Mouse (Mus musculus) neural tube, embryonic 15.5 days (tissue): Measurements from ENCODE around the gene Herc2. TPM values are rescaled to one million over a fixed set of nuclear protein-coding genes. Genes with fewer than 3 reads are reported as not detected.
A peak's percentile ranks its signal among the peaks of the same experiment; 100 is the strongest.
"Not testable (repeated sequence)": the region's sequence is repeated elsewhere in the genome, so short reads cannot be mapped to it uniquely, and the experiment has no call there.

Experiments used
- ATAC-seq: fragments of 200-750 bp; cut with Nextera tagmentation; 2 replicates; pipeline ENCODE4 v1.8.0; 2017; ENCODE audit warnings: mild to moderate bottlenecking, moderate TSS enrichment, moderate library complexity; ENCODE audit not compliant: low FRiP score
- H3K27ac ChIP-seq: fragments of 300-500 bp; sonication (generic); replicated peaks from 2 replicates; pipeline ENCODE4 v1.5.1; 2015; ENCODE audit warnings: mild to moderate bottlenecking, inconsistent platforms
- H3K27me3 ChIP-seq: fragments of 300-500 bp; sonication (generic); replicated peaks from 2 replicates; pipeline ENCODE4 v1.6.1; 2015; ENCODE audit warnings: inconsistent platforms
- H3K36me3 ChIP-seq: fragments of 300-500 bp; sonication (generic); 2 replicates; pipeline ENCODE4 v1.6.1; 2015; ENCODE audit warnings: inconsistent platforms
- H3K4me1 ChIP-seq: fragments of 300-500 bp; sonication (generic); 2 replicates; pipeline ENCODE4 v1.6.1; 2015; ENCODE audit warnings: inconsistent platforms
- H3K4me2 ChIP-seq: fragments of 300-500 bp; sonication (generic); 2 replicates; pipeline ENCODE4 v1.6.1; 2015; ENCODE audit warnings: inconsistent platforms, mild to moderate bottlenecking, moderate library complexity
- H3K4me3 ChIP-seq: fragments of 300-500 bp; sonication (generic); replicated peaks from 2 replicates; pipeline ENCODE4 v1.5.1; 2015; ENCODE audit warnings: mild to moderate bottlenecking, inconsistent platforms
- H3K9ac ChIP-seq: fragments of 300-500 bp; sonication (generic); replicated peaks from 2 replicates; pipeline ENCODE4 v1.6.1; 2015; ENCODE audit warnings: mild to moderate bottlenecking, inconsistent platforms
- H3K9me3 ChIP-seq: fragments of 300-500 bp; sonication (generic); replicated peaks from 2 replicates; pipeline ENCODE4 v1.6.1; 2016; ENCODE audit warnings: inconsistent platforms
- WGBS: fragments of 180-500 bp; shearing (Covaris S2); methylation state at CpG from one replicate; pipeline ENCODE4 v1.1.7; 2015; ENCODE audit warnings: mixed read lengths; 5-methylcytosine and 5-hydroxymethylcytosine counted together
- polyA plus RNA-seq: library from polyadenylated mRNA; unstranded; fragments of >200 nt; fragmentation: Nextera tagmentation; extraction: Ambion mirVana; gene quantifications from 2 replicates; pipeline ENCODE4 v1.2.1, GENCODE M21; 2015

Herc2 gene
- polyA plus RNA-seq = 44.8 and 46.7 TPM in 2 replicates

- Histone ChIP-seq H3K4me2 (peak within 1 kb of the TSS; percentile 66), H3K4me1 (peaks cover 24% of the 10 kb centered on the region), H3K27me3 (no peaks in the 10 kb centered on the region), H3K4me3 (peak within 1 kb of the TSS; percentile 98), H3K9me3 (no peaks in the 10 kb centered on the region), H3K9ac (peak within 1 kb of the TSS; percentile 92), H3K27ac (peak within 1 kb of the TSS; percentile 94), H3K36me3 (peaks cover 4% of the 10 kb centered on the region; the same call in 1 of the 2 replicates)
- ATAC-seq = peak; percentile 100
- WGBS = under 1% methylated on average over 47 of the region's 47 CpGs
Measured at GRCm38 (mm10) chr7:56049831-56050321, at the start of gene Herc2. Gene Herc2 (plus strand): TSS chr7:56050196.

- Histone ChIP-seq H3K36me3 (peaks cover 7% of the 10 kb centered on the region; the same call in 1 of the 2 replicates), H3K27ac (no peak overlapping the region), H3K4me2 (no peak overlapping the region), H3K4me3 (no peak overlapping the region), H3K9ac (no peak overlapping the region), H3K9me3 (no peaks in the 10 kb centered on the region), H3K4me1 (no peaks in the 10 kb centered on the region), H3K27me3 (no peaks in the 10 kb centered on the region)
- WGBS = 80% methylated on average over 4 of the region's 4 CpGs
- no peak for ATAC-seq
Measured at GRCm38 (mm10) chr7:56010318-56011017, 39.5 kb upstream of the Herc2 start.

- no peak overlapping the region for H3K9ac ChIP-seq
- H3K27me3 ChIP-seq = no peaks in the 10 kb centered on the region
- no peak overlapping the region for H3K4me3 ChIP-seq
- H3K9me3 ChIP-seq = no peaks in the 10 kb centered on the region
- H3K36me3 ChIP-seq = peaks cover 7% of the 10 kb centered on the region; the same call in 1 of the 2 replicates
- no peak for ATAC-seq
- H3K27ac ChIP-seq = no peak overlapping the region
- H3K4me1 ChIP-seq = no peaks in the 10 kb centered on the region
- H3K4me2 ChIP-seq = no peak overlapping the region
Measured at GRCm38 (mm10) chr7:56011018-56011333, 39.0 kb upstream of the Herc2 start.

- H3K4me2 ChIP-seq = no peak overlapping the region
- H3K9ac ChIP-seq = no peak overlapping the region
- H3K9me3 ChIP-seq = no peaks in the 10 kb centered on the region
- H3K4me3 ChIP-seq = no peak overlapping the region
- 96% methylated on average over 14 of the region's 14 CpGs for WGBS
- peaks cover 7% of the 10 kb centered on the region; the same call in 1 of the 2 replicates for H3K36me3 ChIP-seq
- H3K27me3 ChIP-seq = no peaks in the 10 kb centered on the region
- H3K27ac ChIP-seq = no peak overlapping the region
- peaks cover 7% of the 10 kb centered on the region for H3K4me1 ChIP-seq
- ATAC-seq = no peak
Measured at GRCm38 (mm10) chr7:56013261-56014001, 36.6 kb upstream of the Herc2 start.

- not testable (repeated sequence) for H3K27me3 ChIP-seq, ATAC-seq, H3K36me3 ChIP-seq, H3K27ac ChIP-seq, H3K9ac ChIP-seq, H3K4me3 ChIP-seq, H3K4me2 ChIP-seq, H3K9me3 ChIP-seq
- peaks cover 10% of the 10 kb centered on the region for H3K4me1 ChIP-seq
- WGBS = 90% methylated on average over 9 of the region's 18 CpGs
Measured at GRCm38 (mm10) chr7:56014002-56014702, 35.8 kb upstream of the Herc2 start.

- no peaks in the 10 kb centered on the region for H3K9me3 ChIP-seq
- H3K27ac ChIP-seq = no peak overlapping the region
- no peak for ATAC-seq
- 94% methylated on average over 6 of the region's 6 CpGs for WGBS
- H3K27me3 ChIP-seq = no peaks in the 10 kb centered on the region
- H3K36me3 ChIP-seq = peaks cover 7% of the 10 kb centered on the region; the same call in 1 of the 2 replicates
- H3K4me1 ChIP-seq = peaks cover 15% of the 10 kb centered on the region
- H3K4me2 ChIP-seq = no peak overlapping the region
- no peak overlapping the region for H3K9ac ChIP-seq
- H3K4me3 ChIP-seq = no peak overlapping the region
Measured at GRCm38 (mm10) chr7:56015172-56015571, 34.8 kb upstream of the Herc2 start.

- Histone ChIP-seq H3K4me3 (no peak overlapping the region), H3K36me3 (peaks cover 7% of the 10 kb centered on the region; the same call in 1 of the 2 replicates), H3K9ac (no peak overlapping the region), H3K4me1 (peaks cover 15% of the 10 kb centered on the region), H3K4me2 (no peak overlapping the region), H3K9me3 (no peaks in the 10 kb centered on the region), H3K27ac (no peak overlapping the region), H3K27me3 (no peaks in the 10 kb centered on the region)
- ATAC-seq = no peak
- WGBS = 94% methylated on average over 7 of the region's 7 CpGs
Measured at GRCm38 (mm10) chr7:56015837-56016236, 34.2 kb upstream of the Herc2 start.

- ATAC-seq = no peak
- no peak overlapping the region for H3K4me3 ChIP-seq
- 83% methylated on average over 3 of the region's 3 CpGs for WGBS
Measured at GRCm38 (mm10) chr7:56017761-56018160, 32.2 kb upstream of the Herc2 start.

GRCm38 (mm10) chr7:56018446-56018971 is 31.5 kb upstream of the Herc2 start:
- WGBS = 61% methylated on average over 7 of the region's 7 CpGs
- H3K36me3 ChIP-seq = peaks cover 7% of the 10 kb centered on the region; the same call in 1 of the 2 replicates
- H3K4me2 ChIP-seq = peak overlapping the region; percentile 76
- peak overlapping the region; percentile 81 for H3K9ac ChIP-seq
- peaks cover 15% of the 10 kb centered on the region for H3K4me1 ChIP-seq
- no peaks in the 10 kb centered on the region for H3K9me3 ChIP-seq
- H3K4me3 ChIP-seq = peak overlapping the region; percentile 87
- H3K27ac ChIP-seq = peak overlapping the region; percentile 85; the same call in 1 of the 2 replicates
- no peaks in the 10 kb centered on the region for H3K27me3 ChIP-seq
- peak; percentile 32; the same call in 1 of the 2 replicates for ATAC-seq

More at GRCm38 (mm10) chr7:56017761-56018160, 32.2 kb upstream of the Herc2 start:
- Histone ChIP-seq H3K36me3 (peaks cover 7% of the 10 kb centered on the region; the same call in 1 of the 2 replicates), H3K4me1 (peaks cover 15% of the 10 kb centered on the region), H3K27ac (no peak overlapping the region), H3K9me3 (no peaks in the 10 kb centered on the region), H3K9ac (no peak overlapping the region), H3K27me3 (no peaks in the 10 kb centered on the region), H3K4me2 (peak overlapping the region; percentile 76)

GRCm38 (mm10) chr7:56018972-56019929 is 30.7 kb upstream of the Herc2 start:
- Histone ChIP-seq H3K27me3 (no peaks in the 10 kb centered on the region), H3K36me3 (peaks cover 7% of the 10 kb centered on the region; the same call in 1 of the 2 replicates), H3K27ac (peak overlapping the region; percentile 85), H3K4me3 (peak overlapping the region; percentile 87), H3K9me3 (no peaks in the 10 kb centered on the region), H3K4me2 (peak overlapping the region; percentile 76), H3K4me1 (peaks cover 15% of the 10 kb centered on the region), H3K9ac (peak overlapping the region; percentile 81)
- ATAC-seq = peak; percentile 94
- WGBS = under 1% methylated on average over 68 of the region's 71 CpGs
